Mouse (Mus musculus) megakaryocyte progenitor cell, adult 5-6 weeks (primary cell): ENCODE results near the gene Mlxip. TPM values are rescaled to one million over a fixed set of nuclear protein-coding genes. Genes with fewer than 3 reads are reported as not detected.

Experiments
- ATAC-seq: replicated peaks from 2 replicates; pipeline ENCODE4 v1.8.0; 2016; ENCODE audit warnings: mild to moderate bottlenecking, moderate TSS enrichment, inconsistent platforms; ENCODE audit not compliant: poor library complexity
- total RNA-seq, 2 experiments: library from RNA; stranded (forward) in 1 of 2; stranded (reverse) in 1 of 2; fragments of 157-497, 149-512 nt in 1 of 2; fragments of 200-1000 nt in 1 of 2; gene quantifications; 2 replicates each; pipeline versions ENCODE4 v1.2.3 to v1.2.4; 2015 to 2017

The Mlxip gene
- 32.6 TPM in 2 replicates for total RNA-seq (2015)
- 11.0 and 11.3 TPM in 2 replicates for total RNA-seq (2017)

DNA sequence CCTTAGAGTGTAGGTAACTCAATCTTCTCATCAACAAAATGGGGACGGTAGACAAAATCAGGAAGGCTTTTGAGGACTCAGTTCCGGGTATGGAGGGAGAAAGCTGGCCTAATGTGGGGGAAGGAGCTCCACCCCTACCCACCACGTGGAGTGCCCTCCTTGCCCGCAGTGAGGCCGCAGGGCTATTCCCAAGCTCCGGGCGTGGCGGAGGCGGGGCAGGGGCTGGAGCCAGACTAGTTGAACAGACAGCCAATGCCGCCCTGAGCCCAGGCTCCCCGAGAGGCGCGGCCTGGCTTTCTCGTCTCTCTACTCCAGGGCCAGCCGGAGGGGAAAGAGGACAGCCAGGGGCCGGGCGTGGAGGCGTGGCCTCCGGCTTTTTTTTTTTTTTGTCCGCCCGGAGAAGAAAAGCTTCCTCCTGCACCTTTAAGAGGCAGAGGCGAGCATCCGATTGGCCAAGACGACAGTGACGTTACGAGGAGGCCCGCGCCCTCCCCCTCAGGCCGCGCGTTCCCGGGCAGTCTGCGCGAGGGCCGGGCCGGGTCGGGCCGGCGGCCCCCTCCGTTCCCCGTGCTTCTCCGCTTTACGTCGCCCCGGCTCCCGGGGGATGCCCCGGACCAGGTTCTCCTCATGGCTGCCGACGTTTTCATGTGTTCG lies at the start of gene Mlxip:
Gene Mlxip (plus strand): TSS at position 496 of the 654 bp plus-strand sequence.
- peak; percentile 86 for ATAC-seq

GRCm38 (mm10) chr5:123344963-123345852 lies 49.4 kb upstream of the Mlxip start:
- ATAC-seq = peak; percentile 21; the same call in 1 of the 2 replicates

- peak; percentile 22 for ATAC-seq
Observed at GRCm38 (mm10) chr5:123345853-123346654, 48.5 kb upstream of the Mlxip start.

GRCm38 (mm10) chr5:123346701-123347270 lies 47.8 kb upstream of the Mlxip start:
- ATAC-seq = no peak

GRCm38 (mm10) chr5:123347985-123348384 lies 46.6 kb upstream of the Mlxip start:
- ATAC-seq = no peak

DNA sequence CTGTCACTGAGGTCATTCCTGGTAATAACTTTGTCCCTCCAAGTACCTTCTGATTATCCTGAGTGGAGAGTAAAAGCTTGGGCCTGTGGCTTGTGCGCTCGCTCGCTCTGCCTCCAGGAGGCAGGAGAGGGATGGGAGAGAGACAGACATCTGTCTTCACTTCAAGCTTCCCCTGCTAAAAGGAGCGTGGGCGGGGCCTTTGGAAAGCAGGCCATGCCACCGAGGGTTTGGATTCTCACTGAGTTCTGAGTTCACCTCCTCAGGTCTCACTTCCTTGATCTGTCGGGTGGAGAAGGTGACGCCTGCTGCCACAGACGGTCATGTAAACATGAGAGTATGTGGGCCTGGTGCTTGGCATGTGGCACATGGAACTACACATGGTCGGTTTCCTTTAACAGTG lies 44.2 kb upstream of the Mlxip start:
- ATAC-seq = peak; percentile 68

DNA sequence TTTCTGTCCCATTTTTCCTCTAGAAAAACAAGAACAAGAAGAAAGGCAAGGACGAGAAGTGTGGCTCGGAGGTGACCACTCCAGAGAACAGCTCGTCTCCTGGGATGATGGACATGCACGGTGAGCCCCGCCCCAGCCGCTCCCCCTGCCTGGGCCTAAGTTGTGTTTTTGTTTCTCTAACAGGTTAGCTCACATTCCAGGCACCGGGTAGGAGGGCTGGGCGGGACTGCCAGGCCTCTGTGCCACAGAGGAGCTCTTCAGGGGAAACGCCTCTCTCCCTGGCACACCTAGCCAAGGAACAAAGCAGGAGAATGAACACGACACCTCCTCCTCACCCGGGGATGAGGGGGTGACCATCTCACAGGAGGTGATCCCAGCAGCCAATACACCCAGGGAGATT lies 38.7 kb upstream of the Mlxip start:
- no peak for ATAC-seq

GRCm38 (mm10) chr5:123357253-123357652 lies 37.3 kb upstream of the Mlxip start:
- ATAC-seq = no peak

- no peak for ATAC-seq
Observed at GRCm38 (mm10) chr5:123359431-123359830, 35.2 kb upstream of the Mlxip start.

GRCm38 (mm10) chr5:123362911-123363310 lies 31.7 kb upstream of the Mlxip start:
- no peak for ATAC-seq

DNA sequence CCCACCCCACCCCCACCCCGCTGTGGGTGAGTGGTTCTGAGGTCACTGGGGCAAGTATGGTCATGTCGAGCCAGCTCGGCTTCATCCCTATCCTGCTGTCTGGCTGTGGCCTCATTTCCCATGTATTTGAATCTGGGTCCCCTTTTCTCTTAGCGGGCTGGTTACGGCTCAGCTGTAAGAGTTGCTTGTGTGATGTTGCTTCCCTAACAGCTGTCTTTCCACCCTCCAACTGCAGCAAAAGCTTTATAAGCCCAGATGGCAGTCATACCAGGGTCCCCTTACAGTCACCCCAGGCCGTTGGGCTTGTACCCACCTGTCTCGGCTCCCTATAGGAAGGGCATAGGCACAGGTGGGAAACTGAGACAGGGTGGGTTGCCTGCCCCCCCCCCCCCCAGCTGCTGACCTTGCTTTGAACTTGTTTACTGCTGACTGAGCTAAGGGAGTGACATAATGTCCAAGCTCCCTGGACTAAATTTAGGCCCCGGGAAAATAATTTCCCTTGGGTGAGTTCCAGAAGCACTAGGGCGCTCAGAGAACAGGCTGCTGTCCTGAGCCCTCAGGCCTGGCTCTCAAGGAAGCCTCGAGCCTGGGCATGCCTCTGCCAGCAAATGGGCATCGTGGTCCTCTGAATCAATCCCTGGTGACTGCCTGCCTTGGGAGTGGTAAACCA lies 30.2 kb upstream of the Mlxip start:
- no peak for ATAC-seq

- ATAC-seq = peak; percentile 92
Observed at GRCm38 (mm10) chr5:123368869-123369488, 25.6 kb upstream of the Mlxip start.

DNA sequence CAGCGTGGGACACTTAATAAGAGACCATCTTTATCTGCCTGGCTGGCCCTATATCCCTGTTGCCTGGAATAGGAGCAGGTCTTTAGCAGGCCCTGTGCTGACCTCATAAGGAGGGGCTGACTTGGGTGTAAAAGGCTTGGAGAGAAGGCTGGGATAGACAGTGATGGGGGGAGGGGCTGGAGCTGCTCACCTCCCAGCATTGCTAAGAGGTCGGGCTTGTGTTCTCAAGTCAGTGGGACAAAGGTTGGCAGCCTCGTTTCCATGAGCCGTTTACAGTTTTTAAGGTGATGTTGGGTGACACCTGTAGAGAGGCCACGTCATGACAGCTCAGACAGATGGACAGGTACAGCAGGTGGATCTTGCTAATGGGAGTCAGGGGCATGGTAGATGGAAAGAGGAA lies 24.5 kb upstream of the Mlxip start:
- no peak for ATAC-seq

DNA sequence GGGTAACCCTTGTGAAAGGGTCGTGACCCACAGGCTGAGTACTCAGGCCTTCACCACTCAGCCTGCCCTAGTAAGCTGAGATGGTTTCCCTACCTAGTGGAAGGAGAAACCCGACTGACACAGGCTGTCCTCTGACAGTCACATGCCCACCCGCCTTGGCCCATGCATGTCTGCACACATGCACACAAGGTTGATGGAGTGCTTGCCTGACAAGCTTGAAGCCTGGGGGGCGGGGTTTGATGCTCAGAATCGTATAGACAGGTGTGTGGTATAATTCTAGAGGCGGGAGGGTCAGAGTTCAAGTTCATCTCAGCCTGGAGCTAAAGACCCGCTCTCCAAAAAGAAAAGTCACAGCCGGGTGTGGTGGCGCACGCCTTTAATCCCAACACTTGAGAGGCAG lies 19.3 kb upstream of the Mlxip start:
- no peak for ATAC-seq

DNA sequence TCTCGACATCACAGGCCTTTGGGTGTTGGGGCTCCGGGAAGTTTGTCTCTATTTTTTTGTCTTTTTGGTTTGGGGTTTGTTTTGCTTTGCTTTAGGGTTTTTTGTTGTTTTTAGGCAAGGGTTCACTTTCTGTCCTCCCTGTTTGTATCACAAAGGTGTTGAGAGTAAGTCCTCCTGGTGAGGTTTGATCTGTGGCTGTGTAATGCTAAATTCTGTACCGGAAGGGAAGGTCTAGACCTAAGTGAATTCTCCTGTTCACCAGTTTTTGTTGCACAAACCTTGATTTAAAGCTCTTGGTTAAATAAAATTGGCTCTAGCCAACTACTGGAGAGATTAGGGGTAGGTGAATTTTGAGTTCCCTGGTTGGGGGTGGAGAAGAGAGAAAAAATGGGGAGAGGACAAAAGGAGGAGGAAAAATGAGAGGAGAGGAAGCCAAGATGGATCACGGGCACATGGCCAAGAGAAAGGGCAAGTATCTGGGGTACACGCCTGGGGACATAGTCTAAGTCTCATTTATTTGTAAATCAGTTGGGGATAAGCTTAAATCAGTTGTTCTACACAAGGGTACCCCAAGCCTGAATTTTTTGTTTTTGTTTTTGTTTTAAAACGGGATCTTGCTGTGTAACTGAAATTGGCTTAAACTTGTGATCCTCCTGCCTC lies 18.7 kb upstream of the Mlxip start:
- no peak for ATAC-seq

DNA sequence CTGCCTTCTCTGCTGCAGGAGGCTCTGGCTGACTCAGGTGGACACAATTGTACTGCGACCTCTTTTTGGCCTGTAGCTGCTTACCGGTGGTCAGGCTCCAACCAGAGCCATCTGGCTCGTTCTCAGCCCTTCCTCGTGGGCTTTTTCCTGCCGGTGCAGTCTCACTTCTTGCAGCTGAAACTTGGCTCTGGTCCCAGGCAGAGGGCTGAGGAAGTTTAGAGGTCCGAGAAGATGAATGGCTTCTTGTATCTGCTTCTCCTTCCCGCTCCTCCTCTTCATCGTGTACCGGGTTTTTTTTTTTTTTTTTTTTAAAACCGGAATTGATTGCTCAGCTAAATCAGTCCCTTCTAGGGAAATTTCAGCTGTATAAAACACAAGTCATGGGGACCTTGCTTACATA lies 18.0 kb upstream of the Mlxip start:
- ATAC-seq = peak; percentile 53

DNA sequence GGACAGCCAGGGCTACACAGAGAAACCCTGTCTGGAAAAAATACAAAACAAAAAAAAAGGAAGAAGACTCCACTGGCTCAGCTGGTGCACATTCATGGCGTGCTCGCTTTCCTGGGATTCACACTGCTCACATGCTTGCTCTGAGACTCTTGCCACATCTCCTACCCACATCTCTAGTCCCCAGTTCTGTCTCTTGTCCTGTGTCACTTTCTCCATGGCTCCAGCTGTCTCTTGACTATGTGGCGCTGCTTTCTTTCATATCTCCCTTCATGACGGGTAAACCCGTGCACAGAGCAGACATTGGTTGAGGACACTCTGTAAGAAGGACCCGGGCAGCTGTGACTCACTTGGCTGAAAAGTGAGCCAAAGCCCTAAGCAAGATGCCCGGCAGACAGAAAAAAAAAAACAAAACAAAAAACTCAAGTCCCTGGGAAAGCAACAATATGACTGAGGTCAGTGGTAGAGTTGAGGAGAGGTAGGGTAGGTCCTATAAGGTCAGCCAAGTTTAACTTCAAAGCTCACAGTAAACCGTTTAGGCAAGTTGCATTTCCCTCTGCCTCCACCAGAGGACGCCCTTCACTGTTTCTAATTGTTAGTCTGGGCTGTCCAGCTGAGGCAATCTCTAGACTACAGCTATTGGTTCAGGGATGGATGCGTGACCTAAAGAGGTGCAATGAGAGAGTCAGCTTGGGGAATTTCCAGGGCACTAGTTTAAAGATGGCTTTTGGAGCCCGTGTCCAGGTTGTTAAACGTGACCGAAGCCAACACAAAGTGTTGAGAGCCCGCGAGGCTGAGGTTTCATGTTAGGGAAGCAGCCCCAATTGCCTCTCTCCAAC lies 17.3 kb upstream of the Mlxip start:
- ATAC-seq = peak; percentile 78

DNA sequence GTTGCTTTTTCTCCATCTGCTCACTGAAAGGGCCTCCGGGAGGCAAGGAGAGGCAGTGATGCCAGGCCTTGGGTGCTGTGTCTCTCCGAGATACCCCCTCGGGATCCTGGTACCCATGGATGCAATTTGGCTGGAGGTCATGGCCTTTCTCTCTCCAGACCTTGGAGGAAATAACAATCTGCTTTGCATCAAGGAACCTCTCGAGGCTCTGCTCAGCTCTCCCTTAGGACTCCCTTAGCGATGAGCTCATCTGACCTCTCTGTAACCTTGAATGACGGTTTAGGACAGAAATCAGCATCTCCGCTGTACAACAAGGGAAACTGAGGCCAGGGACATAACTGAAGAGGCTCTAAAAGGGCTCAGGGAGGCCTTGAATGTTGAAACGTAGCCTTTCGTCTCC lies 15.9 kb upstream of the Mlxip start:
- no peak for ATAC-seq
